Mouse (Mus musculus): ENCODE measurements around the gene Usp5.

Gene Usp5

GRCm38 (mm10) chr6:124828868-124829798, at the start of gene Usp5, which contains the start of gene Cdca3:
Gene Usp5, minus strand, starts transcription at chr6:124829484.
Gene Cdca3, plus strand, starts transcription at chr6:124829547.
- peak; percentile 99 for DNase-seq (ENCODE audit: low read depth, low spot score)

GRCm38 (mm10) chr6:124874348-124874747, 45.1 kb upstream of the Usp5 start:
- no peak for DNase-seq (ENCODE audit: low read depth, low spot score)

DNA sequence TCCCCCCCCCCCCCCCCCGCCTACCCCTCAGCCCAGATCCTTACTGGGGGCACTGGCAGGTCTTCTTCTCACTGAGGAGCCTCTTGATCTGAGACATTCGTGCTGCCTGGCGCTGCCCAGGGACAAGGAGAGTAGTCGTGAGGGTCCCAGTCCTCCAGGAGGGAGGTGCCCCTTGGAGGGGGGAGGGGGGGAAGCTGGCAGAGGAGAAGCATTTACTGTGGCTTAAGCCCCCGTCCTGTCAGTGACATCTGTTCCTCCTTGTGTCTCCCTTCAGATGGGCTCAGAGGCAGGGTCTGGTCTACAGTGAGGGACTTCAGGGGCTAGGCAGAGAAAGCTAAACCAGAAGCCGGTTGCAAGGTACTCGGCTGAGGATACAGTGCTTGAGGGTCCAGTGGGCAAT, 37.3 kb upstream of the Usp5 start:
- DNase-seq (ENCODE audit: low read depth, low spot score), result no peak

GRCm38 (mm10) chr6:124865766-124866362, 36.6 kb upstream of the Usp5 start:
- no peak for DNase-seq (ENCODE audit: low read depth, low spot score)

DNA sequence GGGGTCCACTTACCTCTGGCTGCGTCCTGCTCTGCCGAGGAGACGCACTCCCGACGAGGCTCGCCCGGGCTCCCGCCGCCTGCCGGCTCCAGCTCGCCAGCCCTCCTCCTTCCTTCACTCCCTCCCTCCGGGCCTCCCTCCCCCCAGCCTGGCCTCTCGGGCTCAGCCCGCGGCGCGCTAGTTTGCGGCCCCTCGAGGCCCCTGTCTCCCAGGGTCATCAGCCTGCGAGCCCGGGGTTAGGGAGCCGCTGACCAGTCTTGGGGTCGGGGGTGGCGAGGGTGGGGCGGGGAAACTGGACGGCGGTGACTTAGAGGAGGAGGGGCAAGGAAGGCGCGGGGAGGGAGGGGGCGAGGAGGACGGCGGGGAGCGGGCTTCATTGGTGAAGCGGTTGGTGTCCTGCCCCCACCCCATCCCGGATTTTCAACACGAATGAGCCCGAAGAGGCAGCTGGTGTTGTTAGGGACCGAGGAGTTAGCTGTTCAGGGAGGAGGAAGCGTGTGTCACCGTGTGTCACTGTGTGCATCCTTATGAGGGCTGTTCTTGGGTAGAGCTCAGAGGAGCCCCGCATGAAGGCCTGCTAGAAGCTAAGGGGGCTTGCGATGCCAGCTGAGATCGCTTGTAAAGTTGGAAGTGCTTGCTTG, 34.5 kb upstream of the Usp5 start, which contains the start of gene Gpr162:
Gene Gpr162, minus strand, starts transcription at position 326 of the 641 bp plus-strand sequence.
- DNase-seq (ENCODE audit: low read depth, low spot score), result peak; percentile 44

DNA sequence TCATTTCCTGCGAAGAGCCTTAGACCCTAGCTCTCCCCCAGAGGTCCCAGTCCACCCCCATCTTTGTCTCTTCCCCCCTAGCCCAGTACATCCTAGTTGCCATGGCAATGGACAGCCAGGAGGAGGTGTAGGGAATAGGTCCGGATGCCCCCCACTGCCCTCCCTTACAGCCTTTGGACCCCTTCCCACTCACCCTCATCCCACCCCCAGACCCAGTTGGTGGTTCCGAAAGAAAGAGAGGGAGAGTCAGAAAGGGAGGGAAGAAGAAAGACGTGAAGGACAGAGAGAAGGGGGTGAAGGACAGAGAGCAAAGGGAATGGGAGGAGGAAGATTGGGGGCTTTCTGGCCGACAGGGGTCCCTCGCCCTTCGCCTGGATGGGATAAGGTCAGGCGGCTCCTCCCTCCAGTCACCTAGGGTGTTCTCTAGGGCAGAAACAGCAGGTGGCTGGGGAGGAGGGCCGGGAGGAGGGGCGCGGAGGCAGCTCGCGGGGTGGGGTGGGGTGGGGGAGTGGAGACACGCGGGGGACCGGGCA, 33.9 kb upstream of the Usp5 start:
- no peak for DNase-seq (ENCODE audit: low read depth, low spot score)

DNA sequence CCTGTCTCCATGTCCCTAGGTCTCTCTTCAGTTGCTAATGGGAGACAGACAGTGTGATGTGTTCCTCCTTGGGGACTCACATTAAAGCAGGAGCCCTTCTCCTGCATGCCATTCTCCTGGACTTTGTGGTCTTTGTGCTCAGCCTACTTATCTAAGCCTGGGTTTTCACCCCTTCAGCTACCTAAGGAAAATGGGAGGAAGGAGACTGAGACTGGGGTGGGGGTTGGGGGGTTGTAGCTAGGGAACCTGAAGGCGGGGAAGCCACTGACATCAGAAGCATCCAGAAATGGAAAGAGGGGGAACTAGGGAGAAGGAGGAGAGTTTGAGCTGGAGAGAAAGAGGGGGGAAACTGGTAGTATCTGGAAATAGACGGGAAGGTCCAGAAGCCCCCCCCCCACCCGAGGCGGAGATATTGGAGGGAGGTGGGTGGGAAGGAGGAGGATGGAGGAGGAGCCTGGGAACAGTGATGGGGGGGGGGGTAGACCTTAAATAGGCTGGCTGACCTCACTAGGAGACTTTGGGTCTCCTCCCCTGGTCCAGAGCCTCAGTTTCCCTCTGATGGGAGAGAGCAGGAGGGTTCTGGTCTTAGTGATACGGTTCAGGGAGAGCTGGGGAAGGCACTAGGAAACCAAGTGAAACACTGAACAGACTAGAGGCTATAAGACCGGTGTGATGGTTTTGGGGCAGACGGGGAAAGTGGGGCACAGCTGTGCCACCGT, 33.3 kb upstream of the Usp5 start:
- no peak for DNase-seq (ENCODE audit: low read depth, low spot score)

- no peak for DNase-seq (ENCODE audit: low read depth, low spot score)
These were observed 32.5 kb upstream of the Usp5 start for GRCm38 (mm10) chr6:124861802-124862201.

DNA sequence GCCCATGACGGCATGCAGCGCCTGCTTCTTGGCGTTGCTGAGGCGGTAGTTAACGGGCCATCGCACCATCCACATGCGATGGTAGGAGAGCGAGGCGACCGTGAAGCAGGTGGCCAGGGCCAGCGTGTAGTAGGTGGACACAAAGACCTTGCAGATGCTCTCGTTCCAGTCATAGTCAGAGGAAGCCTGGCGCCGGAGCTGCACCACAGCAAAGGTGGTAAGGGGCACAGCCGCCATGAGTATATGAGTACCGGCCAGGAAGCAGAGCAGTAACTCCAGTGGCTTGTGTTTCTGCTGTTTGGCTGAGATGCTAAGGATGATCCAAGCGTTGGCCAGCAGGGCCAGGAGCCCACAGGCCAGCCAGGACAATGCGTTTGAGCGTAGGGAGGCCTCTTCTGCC, 32.0 kb upstream of the Usp5 start:
- no peak for DNase-seq (ENCODE audit: low read depth, low spot score)

- no peak for DNase-seq (ENCODE audit: low read depth, low spot score)
These were observed 31.2 kb upstream of the Usp5 start for GRCm38 (mm10) chr6:124860511-124860910.

GRCm38 (mm10) chr6:124859725-124860124, 30.4 kb upstream of the Usp5 start:
- peak; percentile 72 for DNase-seq (ENCODE audit: low read depth, low spot score)

DNA sequence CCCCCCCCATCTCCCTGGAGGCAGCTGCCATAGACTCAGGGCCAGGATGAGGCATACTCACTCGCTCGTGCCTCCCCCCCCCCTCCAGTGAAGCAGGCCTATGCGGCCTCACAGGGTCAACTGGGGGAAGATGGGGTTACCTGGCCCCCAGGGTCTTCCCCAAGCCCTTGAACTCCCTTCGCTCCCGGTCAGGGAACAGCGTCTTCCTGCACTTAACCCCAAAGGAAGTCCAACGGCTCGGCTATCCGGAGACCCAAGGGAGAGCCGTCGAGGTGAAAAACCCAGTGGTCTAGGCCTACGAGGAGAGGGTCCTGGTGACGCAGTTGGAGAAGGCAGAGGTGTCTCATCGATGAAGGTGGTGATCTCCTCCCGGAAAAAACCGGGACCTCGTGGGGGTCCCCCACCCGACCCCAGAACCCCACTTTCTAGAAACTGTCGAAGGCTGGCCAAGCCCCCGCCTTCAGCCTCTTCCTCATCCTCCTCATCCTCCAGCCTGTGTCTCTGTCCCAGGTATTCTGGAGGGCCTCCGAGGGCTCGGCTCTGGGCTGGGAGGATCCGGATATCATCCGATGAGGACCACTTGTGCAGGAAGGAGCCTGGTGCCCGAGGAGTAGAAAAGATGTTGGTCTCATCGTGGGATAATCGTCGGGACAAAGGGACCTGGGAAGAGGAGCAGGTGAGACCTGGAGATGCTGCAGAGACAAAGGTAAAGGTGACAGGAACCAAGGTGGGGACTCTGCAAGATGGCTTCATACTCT, 29.5 kb upstream of the Usp5 start:
- DNase-seq (ENCODE audit: low read depth, low spot score), result no peak

DNA sequence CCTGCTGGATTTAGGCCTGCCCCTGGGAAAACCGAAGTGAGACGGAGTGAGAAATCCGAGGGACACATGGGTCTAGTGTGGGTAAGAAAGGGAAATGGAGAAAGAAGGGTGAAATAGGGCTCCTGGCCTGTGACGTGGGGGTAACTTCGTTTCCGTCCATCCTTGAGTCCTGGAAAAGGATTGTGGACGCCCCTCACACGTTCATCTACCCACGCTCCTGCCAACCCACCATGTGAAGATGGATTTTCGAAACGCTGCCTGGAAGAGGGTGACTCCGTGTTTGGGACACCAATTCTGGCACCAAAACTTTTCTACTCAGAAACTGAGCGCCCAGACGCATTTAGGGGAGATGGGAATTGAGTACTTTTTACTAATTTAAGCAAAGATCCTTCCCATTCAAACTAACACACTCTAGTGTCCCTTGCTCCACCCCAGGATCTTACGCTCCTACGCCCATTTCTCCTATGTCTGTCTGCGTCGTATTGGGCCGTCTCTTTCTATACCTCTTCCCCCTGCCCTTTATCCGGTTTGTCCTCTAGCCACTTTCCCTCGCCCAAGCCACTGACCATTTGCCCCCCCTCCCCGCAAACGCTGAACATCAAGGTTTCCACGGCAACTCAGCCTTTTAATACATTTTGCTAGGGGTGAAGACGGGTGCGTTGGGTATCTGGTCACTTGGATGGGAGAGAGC, 28.7 kb upstream of the Usp5 start:
- no peak for DNase-seq (ENCODE audit: low read depth, low spot score)

DNA sequence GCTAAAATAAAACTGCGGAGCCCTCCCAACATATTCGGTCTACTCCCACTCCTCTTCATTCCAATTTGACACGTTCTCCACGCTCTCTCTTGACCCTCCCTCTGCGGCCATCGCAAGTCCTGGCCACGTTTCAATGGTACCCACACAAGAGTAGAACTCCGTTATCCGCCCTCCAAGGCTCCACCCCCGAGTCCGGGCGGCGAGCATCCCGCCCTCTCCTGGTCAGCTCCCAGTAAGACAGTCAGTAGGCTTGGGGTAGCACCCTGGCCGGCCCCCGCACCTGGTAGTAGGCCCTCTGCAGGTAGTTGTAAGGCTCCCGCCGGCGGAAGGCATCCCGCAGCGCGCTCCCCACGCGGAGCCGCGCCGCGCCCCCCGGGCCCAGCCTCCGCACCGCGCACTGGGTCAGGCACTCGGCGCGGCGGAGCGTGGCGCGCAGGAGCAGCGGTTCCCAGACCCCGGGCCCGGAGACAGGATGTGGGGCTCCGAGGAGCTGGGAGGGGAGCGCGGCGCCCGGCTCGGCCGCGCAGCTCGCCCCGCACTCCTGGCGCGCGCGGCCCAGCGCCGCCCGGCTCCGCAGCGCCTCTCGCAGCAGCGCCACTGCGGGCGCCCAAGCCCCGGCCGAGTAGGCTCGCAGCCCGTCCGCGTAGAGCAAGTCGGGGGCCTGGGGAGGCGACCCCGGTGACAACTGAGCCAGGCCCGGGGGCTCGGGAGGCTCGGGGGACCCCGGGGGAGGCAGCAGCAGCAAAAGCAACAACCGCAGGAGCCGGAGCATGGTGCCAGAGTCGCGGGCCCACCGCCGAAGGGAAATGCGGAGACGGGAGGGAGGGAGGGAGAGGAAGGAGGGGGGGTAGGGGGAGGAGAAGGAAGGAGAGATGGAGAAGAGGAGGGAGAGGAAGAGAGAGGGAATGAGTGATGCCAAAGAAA, 27.9 kb upstream of the Usp5 start, which contains the start of gene P3h3:
Gene P3h3, minus strand, starts transcription at position 837 of the 924 bp plus-strand sequence.
- DNase-seq (ENCODE audit: low read depth, low spot score), result peak; percentile 84

GRCm38 (mm10) chr6:124856321-124856720, 27.0 kb upstream of the Usp5 start:
- DNase-seq (ENCODE audit: low read depth, low spot score), result peak; percentile 56

- DNase-seq (ENCODE audit: low read depth, low spot score), result no peak
These were observed 25.4 kb upstream of the Usp5 start for GRCm38 (mm10) chr6:124854647-124855046.

- DNase-seq (ENCODE audit: low read depth, low spot score), result no peak
These were observed 21.3 kb upstream of the Usp5 start for GRCm38 (mm10) chr6:124850535-124850934.

DNA sequence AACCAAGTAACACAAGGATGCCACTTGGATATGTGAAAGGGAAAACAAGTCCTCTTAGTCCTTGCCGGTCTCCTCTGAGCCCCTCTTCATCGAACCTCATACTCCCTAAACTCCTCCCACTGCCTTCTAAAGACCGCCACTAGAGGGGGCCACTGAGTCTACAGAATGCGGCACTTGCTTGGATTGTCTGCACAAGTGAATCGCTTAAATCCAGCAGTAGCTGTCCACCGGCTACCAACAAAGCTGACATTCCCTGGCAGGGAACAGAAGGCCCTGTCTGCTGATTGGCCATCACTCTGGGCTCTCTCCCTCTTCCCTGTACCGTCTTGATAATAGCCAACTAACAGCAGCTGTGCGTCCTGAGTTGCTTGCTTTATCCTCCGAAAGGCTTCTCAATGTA, 18.0 kb upstream of the Usp5 start:
- peak; percentile 88 for DNase-seq (ENCODE audit: low read depth, low spot score)
